Mouse (Mus musculus): Measurements from ENCODE around the gene Mfap4.

DNA sequence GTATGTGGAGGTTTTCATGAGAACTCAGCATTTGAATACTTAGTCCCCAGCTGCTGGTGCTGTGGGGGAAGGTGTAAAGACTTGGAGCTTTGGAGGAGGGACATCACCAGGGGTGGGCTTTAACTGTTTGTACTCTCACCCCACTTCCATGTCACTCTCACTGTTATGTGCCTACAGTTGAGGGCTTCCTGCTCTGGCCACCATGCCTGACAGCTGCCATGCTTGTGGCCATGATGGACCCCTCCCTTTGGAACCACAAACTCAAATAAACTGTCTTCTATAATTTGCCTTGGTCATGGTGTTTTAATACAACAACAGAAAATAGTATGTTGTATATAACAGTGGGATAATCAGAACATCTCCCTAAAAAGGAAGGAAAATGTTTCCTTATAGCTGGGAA is 14.4 kb upstream of the Mfap4 start:
- TF ChIP-seq CTCF (IDR thresholded peaks at IDR 0.05; ENCODE audit: insufficient read depth, low read length) (no peak), POLR2A (IDR thresholded peaks at IDR 0.05; ENCODE audit: borderline replicate concordance, extremely low read depth, low read depth, low read length) (no peak)

All from lung, adult 2 months (tissue).